Mouse (Mus musculus) embryonic fibroblast, embryonic 13.5 days (primary cell): ENCODE data around the gene Zfp692. TPM values are rescaled to one million over a fixed set of nuclear protein-coding genes. Genes with fewer than 3 reads are reported as not detected.
"Not testable (repeated sequence)": the region's sequence is repeated elsewhere in the genome, so short reads cannot be mapped to it uniquely, and the experiment has no call there.

ENCODE experiments used
- H3K27ac ChIP-seq: 2 replicates; pipeline ENCODE4 v1.5.1; 2012; ENCODE audit warnings: low read length, control low read depth, inconsistent platforms; ENCODE audit not compliant: insufficient read depth
- H3K4me1 ChIP-seq: 2 replicates; pipeline ENCODE4 v1.6.1; 2011; ENCODE audit warnings: low read length; ENCODE audit not compliant: control insufficient read depth, insufficient read depth
- H3K4me3 ChIP-seq: 2 replicates; pipeline ENCODE4 v1.5.1; 2011; ENCODE audit warnings: mild to moderate bottlenecking, control low read depth, low read length; ENCODE audit not compliant: insufficient read depth
- CTCF ChIP-seq: IDR thresholded peaks from 2 replicates; pipeline ENCODE4 v1.5.1; 2011; ENCODE audit warnings: mild to moderate bottlenecking, control low read depth, low read length, moderate library complexity, borderline replicate concordance; ENCODE audit not compliant: insufficient read depth
- POLR2A ChIP-seq: IDR thresholded peaks from 2 replicates; pipeline ENCODE4 v1.6.1; 2011; ENCODE audit warnings: low read depth, mild to moderate bottlenecking, control low read depth, low read length, moderate library complexity
- polyA plus RNA-seq: library from polyadenylated mRNA; stranded (reverse); fragments of >200 nt; gene quantifications from 2 replicates; pipeline ENCODE4 v1.2.4, GENCODE M21; 2011; ENCODE audit warnings: low read depth; ENCODE audit not compliant: missing spikeins, insufficient read length

Gene Zfp692
- polyA plus RNA-seq, 1 experiment, result 10.3 TPM

GRCm38 (mm10) chr11:58282518-58282917 is 24.4 kb upstream of the Zfp692 start:
- Histone ChIP-seq H3K27ac (no peak overlapping the region), H3K4me1 (no peaks in the 10 kb centered on the region), H3K4me3 (no peak overlapping the region)
- TF ChIP-seq POLR2A, result no peak
- no peak for TF ChIP-seq CTCF

- TF ChIP-seq CTCF (no peak), POLR2A (no peak)
- Histone ChIP-seq H3K27ac (no peak overlapping the region), H3K4me1 (no peaks in the 10 kb centered on the region), H3K4me3 (no peak overlapping the region)
Measured at GRCm38 (mm10) chr11:58289992-58290682, 16.7 kb upstream of the Zfp692 start.

DNA sequence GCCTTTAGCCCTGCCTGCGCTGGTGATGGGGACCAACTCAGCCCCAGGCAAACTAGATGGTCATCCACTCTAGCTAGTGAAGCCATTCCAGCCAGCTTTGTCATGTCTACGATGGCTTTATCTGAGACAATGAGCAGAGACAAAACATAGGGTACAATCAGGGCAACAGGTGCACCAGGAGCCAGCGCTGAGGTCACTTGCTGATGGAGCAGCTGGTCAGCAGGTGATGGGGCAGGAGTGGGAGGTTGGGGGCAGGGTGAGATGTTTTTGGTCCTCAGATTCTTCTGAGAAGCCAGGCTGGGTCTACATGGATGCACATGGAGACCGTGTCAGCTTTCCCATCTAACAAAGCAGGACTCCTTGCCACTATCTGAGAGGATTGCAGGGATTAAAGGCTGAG is 16.1 kb upstream of the Zfp692 start:
- H3K4me1 ChIP-seq, result no peaks in the 10 kb centered on the region
- H3K4me3 ChIP-seq, result no peak overlapping the region
- H3K27ac ChIP-seq, result no peak overlapping the region
- TF ChIP-seq CTCF, result no peak
- TF ChIP-seq POLR2A, result no peak

GRCm38 (mm10) chr11:58292791-58293190 is 14.1 kb upstream of the Zfp692 start:
- Histone ChIP-seq H3K27ac (no peak overlapping the region), H3K4me3 (no peak overlapping the region)
- no peak for TF ChIP-seq POLR2A
- no peak for TF ChIP-seq CTCF

GRCm38 (mm10) chr11:58297396-58297795 is 9.5 kb upstream of the Zfp692 start:
- H3K27ac ChIP-seq, result no peak overlapping the region
- H3K4me3 ChIP-seq, result no peak overlapping the region
- H3K4me1 ChIP-seq, result no peaks in the 10 kb centered on the region
- TF ChIP-seq CTCF (no peak), POLR2A (no peak)

More at GRCm38 (mm10) chr11:58292791-58293190, 14.1 kb upstream of the Zfp692 start:
- H3K4me1 ChIP-seq, result no peaks in the 10 kb centered on the region

GRCm38 (mm10) chr11:58301057-58301456 is 5.8 kb upstream of the Zfp692 start:
- H3K4me3 ChIP-seq, result peak overlapping the region; percentile 22
- no peaks in the 10 kb centered on the region for H3K4me1 ChIP-seq
- H3K27ac ChIP-seq, result no peak overlapping the region
- TF ChIP-seq POLR2A (no peak), CTCF (peak; percentile 50; the same call in 1 of the 2 replicates)

DNA sequence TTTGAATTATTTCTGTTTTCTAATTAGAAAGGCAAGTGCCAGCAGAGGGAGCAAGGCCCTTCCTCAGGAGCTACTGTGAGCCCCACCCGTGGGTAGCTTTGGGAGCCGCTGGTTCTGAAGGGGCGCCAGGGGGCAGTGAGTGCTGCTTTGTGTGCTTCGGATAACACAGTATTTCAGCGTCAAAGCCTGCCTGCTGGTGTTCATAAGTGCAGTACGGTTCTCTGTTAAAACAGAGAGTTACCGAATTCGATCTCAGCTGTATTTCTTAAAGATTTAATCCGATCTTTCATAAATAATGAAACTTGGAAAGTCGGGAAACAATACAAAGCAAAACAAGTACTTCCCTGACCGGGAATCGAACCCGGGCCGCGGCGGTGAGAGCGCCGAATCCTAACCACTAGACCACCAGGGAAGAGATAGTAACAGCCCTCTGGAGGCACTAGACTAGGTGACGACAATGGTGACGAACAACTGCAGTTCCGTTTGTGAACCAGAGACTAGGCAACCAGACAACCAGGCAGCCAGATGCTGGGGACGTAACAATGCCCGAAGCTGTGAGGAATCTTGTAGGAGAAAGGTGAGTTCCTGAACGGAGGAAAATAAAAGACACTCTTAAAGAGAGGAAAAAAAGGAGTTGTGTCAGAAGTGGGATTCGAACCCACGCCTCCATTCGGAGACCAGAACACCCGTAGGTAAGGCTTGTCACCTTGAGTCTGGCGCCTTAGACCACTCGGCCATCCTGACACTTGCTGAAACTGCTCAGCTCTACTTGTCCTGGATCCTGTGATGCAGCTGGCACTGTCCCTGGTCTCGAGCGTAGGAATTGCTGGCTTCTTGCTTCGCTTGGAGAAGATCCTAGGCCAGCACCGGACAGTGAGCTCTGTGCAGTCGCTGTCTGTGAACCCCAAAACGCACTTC is 4.8 kb upstream of the Zfp692 start:
- H3K27ac ChIP-seq, result peak overlapping the region; percentile 10; the same call in 1 of the 2 replicates
- TF ChIP-seq CTCF (peak; percentile 51), POLR2A (no peak)
- H3K4me3 ChIP-seq, result peak overlapping the region; percentile 57
- H3K4me1 ChIP-seq, result no peaks in the 10 kb centered on the region

- TF ChIP-seq POLR2A (no peak; the same call in 1 of the 2 replicates), CTCF (no peak)
- peak overlapping the region; percentile 10; the same call in 1 of the 2 replicates for H3K27ac ChIP-seq
- H3K4me3 ChIP-seq, result peak overlapping the region; percentile 57
- H3K4me1 ChIP-seq, result no peaks in the 10 kb centered on the region
Measured at GRCm38 (mm10) chr11:58302774-58303445, 4.0 kb upstream of the Zfp692 start.

DNA sequence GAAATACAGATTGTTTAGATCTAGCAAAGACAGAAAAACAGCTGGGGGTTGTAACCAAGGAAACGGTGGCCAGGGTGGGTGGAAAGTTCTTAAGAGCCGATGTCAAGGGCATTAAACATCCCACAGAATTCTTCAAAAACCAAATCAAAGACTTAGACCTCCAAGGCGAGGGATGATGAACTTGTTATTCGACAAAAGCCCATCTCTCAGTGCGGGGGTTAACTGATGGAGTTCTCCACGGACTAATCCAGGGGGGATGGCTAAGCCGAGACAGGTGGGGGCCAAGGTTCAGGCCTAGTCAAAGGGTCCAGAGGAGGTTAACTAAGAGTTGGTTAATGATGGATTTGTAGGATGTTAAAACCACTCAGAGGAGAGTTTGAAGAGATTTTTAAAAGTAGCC is 3.3 kb upstream of the Zfp692 start:
- no peak overlapping the region for H3K27ac ChIP-seq
- TF ChIP-seq CTCF (no peak), POLR2A (no peak)
- H3K4me3 ChIP-seq, result peak overlapping the region; percentile 32
- no peaks in the 10 kb centered on the region for H3K4me1 ChIP-seq

GRCm38 (mm10) chr11:58305299-58305698 is 1.6 kb upstream of the Zfp692 start:
- not testable (repeated sequence) for H3K4me1 ChIP-seq, H3K4me3 ChIP-seq, H3K27ac ChIP-seq
